Mouse (Mus musculus): Measurements from ENCODE around the gene Aup1. TPM values are rescaled to one million over a fixed set of nuclear protein-coding genes. Genes with fewer than 3 reads are reported as not detected.

Aup1 gene
- total RNA-seq, 2 experiments from 2014 or later: 66.9 to 70.7 TPM

GRCm38 (mm10) chr6:83101688-83102556 lies 47.6 kb downstream of the Aup1 start:
- DNase-seq: peak; percentile 70

GRCm38 (mm10) chr6:83103130-83103650 lies 48.9 kb downstream of the Aup1 start:
- DNase-seq: no peak

- no peak for DNase-seq
Observed at GRCm38 (mm10) chr6:83104158-83104557, 49.8 kb downstream of the Aup1 start.

Small RNA genes lying within 50 kb of the gene (microRNA-seq; reads per million reads assigned to microRNA genes)
- 0 reads per million in 2 experiments for gene Mir3470a
- 0 to 0.32 reads per million in 2 experiments for gene Mir7040

Other genes with a start within 250 kb of the Aup1 start
- gene Sema4f, start 114.8 kb upstream of the Aup1 start, total RNA-seq (2021): under 1 TPM; 0.47 to 0.49 TPM
- under 1 TPM in 1 of 2 experiments, not detected in 1; 0.49 TPM for gene M1ap, start 107.6 kb upstream of the Aup1 start, total RNA-seq (2021)
- 10 to 100 TPM in 1 of 2 experiments, 1 to 10 TPM in 1; 6.2 to 10.7 TPM for gene Dok1, start 21.1 kb upstream of the Aup1 start, total RNA-seq (2021)
- gene Loxl3, start 20.3 kb upstream of the Aup1 start, total RNA-seq (2021): 10 to 100 TPM; 10.5 to 11.9 TPM
- 10 to 100 TPM; 23.8 to 28.4 TPM for gene Htra2, start 752 bp downstream of the Aup1 start, total RNA-seq (2021)
- gene Dqx1, start 3.3 kb downstream of the Aup1 start, total RNA-seq (2021): under 1 TPM; 0.42 to 0.65 TPM
- not detected for gene Tlx2, start 15.8 kb downstream of the Aup1 start, total RNA-seq (2021)
- gene Pcgf1, start 23.3 kb downstream of the Aup1 start, total RNA-seq (2021): 1 to 10 TPM; 5.5 to 8.5 TPM
- 1 to 10 TPM in 1 of 2 experiments, under 1 TPM in 1; 0.33 to 1.3 TPM for gene Lbx2, start 31.8 kb downstream of the Aup1 start, total RNA-seq (2021)
- gene Ccdc142, start 47.1 kb downstream of the Aup1 start, total RNA-seq (2021): 1 to 10 TPM in 1 of 2 experiments, under 1 TPM in 1; 0.19 to 1.2 TPM
- 1 to 10 TPM; 1.4 to 2.3 TPM for gene Gm42688, start 47.1 kb downstream of the Aup1 start, total RNA-seq (2021)
- 100 to 1,000 TPM; 101 to 114 TPM for gene Mrpl53, start 54.5 kb downstream of the Aup1 start, total RNA-seq (2021)
- gene Mogs, start 61.0 kb downstream of the Aup1 start, total RNA-seq (2021): 10 to 100 TPM; 11.0 to 15.7 TPM
- 10 to 100 TPM; 48.0 to 52.3 TPM for gene Wbp1, start 67.0 kb downstream of the Aup1 start, total RNA-seq (2021)
- 10 to 100 TPM; 13.1 to 15.2 TPM for gene Ino80b, start 70.9 kb downstream of the Aup1 start, total RNA-seq (2021)
- 10 to 100 TPM; 22.3 to 24.5 TPM for gene Rtkn, start 80.9 kb downstream of the Aup1 start, total RNA-seq (2021)
- gene Wdr54, start 101.9 kb downstream of the Aup1 start, total RNA-seq (2021): 1 to 10 TPM in 1 of 2 experiments, under 1 TPM in 1; 0.43 to 1.4 TPM
- gene 1700003E16Rik, start 101.9 kb downstream of the Aup1 start, total RNA-seq (2021): under 1 TPM in 1 of 2 experiments, not detected in 1; 0.23 TPM
- 100 to 1,000 TPM; 126 to 132 TPM for gene Dctn1, start 111.4 kb downstream of the Aup1 start, total RNA-seq (2021)
- under 1 TPM in 1 of 2 experiments, not detected in 1; 0.05 TPM for gene Slc4a5, start 165.3 kb downstream of the Aup1 start, total RNA-seq (2021)

Data from gastrocnemius, postnatal 10 days (tissue).